Mouse (Mus musculus) heart, embryonic 12.5 days (tissue): ENCODE data around the gene Mfsd4b3. TPM values are rescaled to one million over a fixed set of nuclear protein-coding genes. Genes with fewer than 3 reads are reported as not detected.
A peak's percentile ranks its signal among the peaks of the same experiment; 100 is the strongest.
"Not testable (repeated sequence)": the region's sequence is repeated elsewhere in the genome, so short reads cannot be mapped to it uniquely, and the experiment has no call there.

Source experiments
- ATAC-seq: fragments of 200-750 bp; cut with Nextera tagmentation; 2 replicates; pipeline ENCODE4 v1.8.0; 2017; ENCODE audit warnings: moderate TSS enrichment, moderate library complexity; ENCODE audit not compliant: insufficient number of reproducible peaks, low FRiP score
- H3K27ac ChIP-seq: fragments of 300-500 bp; sonication (generic); 2 replicates; pipeline ENCODE4 v1.5.1; 2016; ENCODE audit warnings: mild to moderate bottlenecking, moderate library complexity; ENCODE audit not compliant: poor library complexity, severe bottlenecking
- H3K27me3 ChIP-seq: fragments of 300-500 bp; sonication (generic); replicated peaks from 2 replicates; pipeline ENCODE4 v1.6.1; 2016; ENCODE audit warnings: mild to moderate bottlenecking, moderate library complexity
- H3K36me3 ChIP-seq: fragments of 300-500 bp; sonication (generic); 2 replicates; pipeline ENCODE4 v1.6.1; 2016; ENCODE audit warnings: mild to moderate bottlenecking, moderate library complexity
- H3K4me1 ChIP-seq: fragments of 300-500 bp; sonication (generic); replicated peaks from 2 replicates; pipeline ENCODE4 v1.6.1; 2016; ENCODE audit warnings: mild to moderate bottlenecking
- H3K4me2 ChIP-seq: fragments of 300-500 bp; sonication (generic); 2 replicates; pipeline ENCODE4 v1.6.1; 2016; ENCODE audit warnings: mild to moderate bottlenecking, moderate library complexity
- H3K4me3 ChIP-seq: fragments of 300-500 bp; sonication (generic); 2 replicates; pipeline ENCODE4 v1.5.1; 2016; ENCODE audit warnings: mild to moderate bottlenecking
- H3K9ac ChIP-seq: fragments of 300-500 bp; sonication (generic); 2 replicates; pipeline ENCODE4 v1.6.1; 2016; ENCODE audit warnings: mild to moderate bottlenecking, moderate library complexity
- H3K9me3 ChIP-seq: fragments of 300-500 bp; sonication (generic); replicated peaks from 2 replicates; pipeline ENCODE4 v1.6.1; 2016; ENCODE audit warnings: mild to moderate bottlenecking, moderate library complexity
- WGBS: fragments of 180-500 bp; shearing (Covaris S2); methylation state at CpG from one replicate; pipeline ENCODE4 v1.1.7; 2016; 5-methylcytosine and 5-hydroxymethylcytosine counted together
- polyA plus RNA-seq: library from polyadenylated mRNA; unstranded; fragments of >200 nt; fragmentation: Nextera tagmentation; extraction: Ambion mirVana; gene quantifications from 2 replicates; pipeline ENCODE4 v1.2.1, GENCODE M21; 2016

Mfsd4b3 gene
- polyA plus RNA-seq = 0.55 and 0.74 TPM in 2 replicates

- peak within 1 kb of the TSS; percentile 82 for H3K4me2 ChIP-seq
- H3K27ac ChIP-seq = peak within 1 kb of the TSS; percentile 29; the same call in 1 of the 2 replicates
- ATAC-seq = peak; percentile 98
- WGBS = under 1% methylated on average over 38 of the region's 38 CpGs
- no peaks in the 10 kb centered on the region for H3K27me3 ChIP-seq
- peak within 1 kb of the TSS; percentile 67 for H3K9ac ChIP-seq
- H3K9me3 ChIP-seq = no peaks in the 10 kb centered on the region
- H3K4me3 ChIP-seq = peak within 1 kb of the TSS; percentile 61
- no peaks in the 10 kb centered on the region for H3K36me3 ChIP-seq
- peaks cover 11% of the 10 kb centered on the region; the same call in 1 of the 2 replicates for H3K4me1 ChIP-seq
These were observed at the start of gene Mfsd4b3 for GRCm38 (mm10) chr10:39959761-39960440. Gene Mfsd4b3, minus strand, starts transcription at chr10:39960153.

DNA sequence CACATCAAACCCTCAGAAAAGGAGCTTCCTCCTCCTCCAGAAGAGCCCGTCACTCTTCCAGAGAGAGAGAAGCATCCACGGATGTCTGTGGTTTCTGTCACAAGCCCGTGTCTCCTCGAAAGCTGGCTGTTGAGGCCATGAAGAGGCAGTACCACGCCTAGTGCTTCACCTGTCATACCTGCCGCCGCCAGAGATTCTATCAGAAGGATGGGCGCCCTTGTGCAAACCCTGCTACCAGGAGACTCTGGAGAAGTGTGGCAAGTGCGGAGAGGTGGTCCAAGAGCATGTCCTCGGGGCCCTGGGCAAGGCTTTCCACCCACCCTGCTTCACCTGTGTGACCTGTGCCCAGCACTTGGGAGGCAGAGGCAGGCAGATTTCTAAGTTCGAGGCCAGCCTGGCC is 49.6 kb upstream of the Mfsd4b3 start:
- no peak overlapping the region for H3K4me3 ChIP-seq
- H3K9me3 ChIP-seq = no peaks in the 10 kb centered on the region
- H3K36me3 ChIP-seq = no peaks in the 10 kb centered on the region
- H3K27me3 ChIP-seq = no peaks in the 10 kb centered on the region
- H3K27ac ChIP-seq = no peak overlapping the region
- no peak for ATAC-seq
- 0 out of 2 replicates have a peak, but pooled peaks cover 5% of the 10 kb centered on the region for H3K4me1 ChIP-seq
- H3K9ac ChIP-seq = no peak overlapping the region
- WGBS = 72% methylated on average over 11 of the region's 11 CpGs
- no peak overlapping the region for H3K4me2 ChIP-seq

DNA sequence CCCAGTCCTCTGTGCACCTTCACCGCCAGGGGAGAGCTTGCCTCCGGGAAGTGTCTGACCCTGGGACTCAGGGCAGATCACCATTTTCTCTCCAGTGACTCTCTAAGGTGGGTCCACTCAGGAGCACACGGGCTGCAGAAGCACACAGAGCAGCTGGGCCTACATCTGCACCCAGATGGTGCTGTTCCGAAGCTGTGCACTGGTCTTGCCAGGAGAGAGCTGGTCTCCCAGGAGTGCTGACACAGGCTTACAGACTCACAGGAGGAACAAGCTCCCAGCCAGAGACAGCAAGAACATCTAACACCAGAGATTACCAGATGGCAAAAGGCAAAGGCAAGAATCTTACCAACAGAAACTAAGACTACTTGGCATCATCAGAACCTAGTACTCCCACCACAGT is 48.9 kb upstream of the Mfsd4b3 start:
- not testable (repeated sequence) for H3K9ac ChIP-seq

DNA sequence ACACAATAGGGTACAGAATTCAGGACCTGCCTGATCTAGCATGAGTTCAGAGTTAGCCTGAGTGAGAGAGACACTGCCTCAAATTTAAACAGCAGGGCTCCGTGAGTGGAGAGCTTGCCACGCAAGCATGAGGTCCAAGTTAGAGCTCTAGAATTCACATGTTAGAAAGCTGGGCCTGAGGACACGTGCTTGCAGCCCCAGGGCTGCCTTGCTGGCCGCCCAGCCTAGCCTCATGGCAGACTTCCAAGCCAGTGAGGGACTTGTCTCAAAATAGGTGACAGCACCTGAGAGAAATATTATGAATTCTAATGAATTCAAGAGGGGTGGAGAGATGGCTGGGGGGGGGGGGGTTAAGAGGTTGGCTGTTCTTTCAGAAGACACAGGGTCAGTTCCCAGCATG is 48.0 kb upstream of the Mfsd4b3 start:
- Histone ChIP-seq H3K27me3 (no peaks in the 10 kb centered on the region), H3K4me2 (no peak overlapping the region), H3K36me3 (no peaks in the 10 kb centered on the region), H3K4me3 (no peak overlapping the region), H3K27ac (no peak overlapping the region), H3K9ac (no peak overlapping the region), H3K4me1 (0 out of 2 replicates have a peak, but pooled peaks cover 5% of the 10 kb centered on the region), H3K9me3 (no peaks in the 10 kb centered on the region)
- 83% methylated on average over 4 of the region's 4 CpGs for WGBS
- no peak for ATAC-seq

More for the DNA sequence above, 48.9 kb upstream of the Mfsd4b3 start:
- not testable (repeated sequence) for H3K4me2 ChIP-seq, H3K4me1 ChIP-seq, H3K27me3 ChIP-seq, H3K9me3 ChIP-seq, H3K36me3 ChIP-seq, H3K4me3 ChIP-seq, H3K27ac ChIP-seq, ATAC-seq
- WGBS = 59% methylated on average over 4 of the region's 4 CpGs

DNA sequence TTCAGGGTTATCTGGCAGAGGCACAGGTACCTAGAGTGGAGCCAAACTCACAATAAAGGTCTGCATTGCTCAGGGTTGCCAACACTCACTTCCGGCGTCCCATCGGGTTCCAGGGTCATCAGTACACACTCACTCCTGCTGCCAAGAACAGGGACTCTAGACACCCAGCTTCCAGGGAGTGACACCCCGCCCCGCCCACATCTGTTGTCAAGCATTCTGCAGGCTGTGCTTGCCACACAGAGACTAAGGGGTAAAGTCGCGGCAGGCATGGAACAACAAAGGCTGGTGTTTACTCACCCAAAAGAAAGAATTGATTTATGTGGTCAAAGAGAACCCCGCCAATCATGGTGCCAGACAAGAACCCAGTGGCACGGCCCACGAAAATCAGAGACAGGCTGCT is 47.0 kb upstream of the Mfsd4b3 start:
- Histone ChIP-seq H3K9ac (no peak overlapping the region), H3K36me3 (no peaks in the 10 kb centered on the region), H3K4me1 (0 out of 2 replicates have a peak, but pooled peaks cover 5% of the 10 kb centered on the region), H3K9me3 (no peaks in the 10 kb centered on the region), H3K27ac (no peak overlapping the region), H3K4me2 (no peak overlapping the region), H3K27me3 (no peaks in the 10 kb centered on the region), H3K4me3 (no peak overlapping the region)
- WGBS = 71% methylated on average over 10 of the region's 10 CpGs
- ATAC-seq = no peak

DNA sequence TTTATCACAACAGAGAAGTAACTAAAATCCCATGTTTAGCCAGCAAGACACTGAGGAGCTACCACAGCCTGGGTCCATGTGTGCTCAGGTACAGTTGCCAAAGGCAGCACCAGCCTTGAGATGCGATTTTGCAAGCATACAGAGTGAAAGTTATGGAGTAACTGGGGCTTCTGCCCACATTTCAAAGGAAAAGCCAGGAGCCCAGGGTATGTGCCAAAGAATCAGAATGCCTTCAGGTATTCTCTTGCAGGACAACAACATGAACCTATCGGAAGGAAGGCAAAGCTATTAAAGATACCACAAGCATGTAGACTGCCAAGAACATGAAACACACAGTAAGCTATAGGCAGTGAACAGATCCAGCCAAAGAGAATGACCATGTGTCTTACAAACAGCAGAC is 40.8 kb upstream of the Mfsd4b3 start:
- 84% methylated on average over 2 of the region's 2 CpGs for WGBS
- no peak overlapping the region for H3K27ac ChIP-seq

GRCm38 (mm10) chr10:39991155-39991554 is 31.2 kb upstream of the Mfsd4b3 start:
- Histone ChIP-seq H3K4me3 (no peak overlapping the region), H3K36me3 (no peaks in the 10 kb centered on the region), H3K9ac (no peak overlapping the region)

More for the DNA sequence above, 40.8 kb upstream of the Mfsd4b3 start:
- H3K4me3 ChIP-seq = no peak overlapping the region
- H3K36me3 ChIP-seq = no peaks in the 10 kb centered on the region
- no peak for ATAC-seq
- H3K9me3 ChIP-seq = no peaks in the 10 kb centered on the region
- no peaks in the 10 kb centered on the region for H3K27me3 ChIP-seq
- 0 out of 2 replicates have a peak, but pooled peaks cover 3% of the 10 kb centered on the region for H3K4me1 ChIP-seq
- H3K9ac ChIP-seq = no peak overlapping the region
- no peak overlapping the region for H3K4me2 ChIP-seq

GRCm38 (mm10) chr10:39986466-39986865 is 26.5 kb upstream of the Mfsd4b3 start, which contains the start of gene Mfsd4b5:
Gene Mfsd4b5, minus strand, starts transcription at chr10:39986646.
- Histone ChIP-seq H3K9me3 (no peaks in the 10 kb centered on the region), H3K36me3 (no peaks in the 10 kb centered on the region), H3K27me3 (no peaks in the 10 kb centered on the region), H3K4me3 (no peak within 1 kb of the TSS), H3K27ac (no peak within 1 kb of the TSS), H3K4me1 (no peaks in the 10 kb centered on the region), H3K9ac (no peak within 1 kb of the TSS), H3K4me2 (no peak within 1 kb of the TSS)
- ATAC-seq = no peak
- 84% methylated on average over 12 of the region's 12 CpGs for WGBS

More at GRCm38 (mm10) chr10:39991155-39991554, 31.2 kb upstream of the Mfsd4b3 start:
- H3K4me2 ChIP-seq = no peak overlapping the region
- peaks cover 11% of the 10 kb centered on the region; the same call in 1 of the 2 replicates for H3K9me3 ChIP-seq
- H3K4me1 ChIP-seq = no peaks in the 10 kb centered on the region
- no peaks in the 10 kb centered on the region for H3K27me3 ChIP-seq
- ATAC-seq = no peak
- WGBS = 37% methylated on average over 4 of the region's 4 CpGs
- H3K27ac ChIP-seq = no peak overlapping the region

DNA sequence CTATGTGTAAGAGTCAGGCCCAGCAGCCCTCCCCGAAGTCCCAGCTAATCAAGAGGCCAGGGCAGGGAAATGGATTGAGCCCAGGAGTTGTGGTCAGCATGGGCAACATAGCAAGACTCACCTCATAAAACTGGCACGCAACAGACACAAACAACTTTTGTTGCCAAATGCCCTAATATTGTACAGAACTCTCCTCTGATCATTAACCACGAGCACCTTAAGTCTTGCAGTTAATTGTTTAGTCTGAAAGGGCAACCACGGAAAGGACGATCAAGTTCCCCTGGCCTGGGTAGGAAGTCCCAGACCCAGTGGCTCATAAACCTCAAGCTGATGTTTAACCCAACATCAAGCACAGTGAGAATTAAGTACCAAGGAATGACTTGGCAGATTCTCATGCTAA is 22.7 kb upstream of the Mfsd4b3 start:
- Histone ChIP-seq H3K9ac (no peak overlapping the region), H3K27ac (no peak overlapping the region), H3K9me3 (peaks cover 10% of the 10 kb centered on the region), H3K4me2 (no peak overlapping the region), H3K27me3 (no peaks in the 10 kb centered on the region), H3K4me1 (no peaks in the 10 kb centered on the region), H3K4me3 (no peak overlapping the region), H3K36me3 (no peaks in the 10 kb centered on the region)
- WGBS = 68% methylated on average over 5 of the region's 5 CpGs
- no peak for ATAC-seq

DNA sequence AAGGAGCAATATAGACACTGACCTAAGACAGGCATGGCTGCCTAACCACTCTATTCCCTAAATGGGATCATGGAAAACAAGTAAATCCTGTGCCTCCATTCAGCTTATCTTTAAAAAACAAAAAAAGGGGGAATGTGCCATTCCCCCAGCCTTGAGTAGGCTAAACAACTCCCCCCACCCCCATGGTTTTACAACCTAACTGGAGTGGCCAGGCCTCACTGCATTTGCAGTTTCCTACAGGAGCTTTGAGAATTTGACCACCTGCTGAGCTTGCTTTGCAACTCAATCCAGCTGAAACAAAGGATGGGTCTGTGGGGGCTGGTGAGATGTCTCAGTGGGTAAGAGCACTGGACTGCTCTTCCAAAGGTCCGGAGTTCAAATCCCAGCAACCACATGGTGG is 18.3 kb upstream of the Mfsd4b3 start:
- Histone ChIP-seq H3K4me1 (no peaks in the 10 kb centered on the region), H3K36me3 (no peaks in the 10 kb centered on the region), H3K4me3 (no peak overlapping the region), H3K9me3 (peaks cover 16% of the 10 kb centered on the region), H3K27ac (no peak overlapping the region), H3K27me3 (no peaks in the 10 kb centered on the region), H3K9ac (no peak overlapping the region), H3K4me2 (no peak overlapping the region)
- no peak for ATAC-seq
- 88% methylated on average over 1 of the region's 1 CpGs for WGBS

DNA sequence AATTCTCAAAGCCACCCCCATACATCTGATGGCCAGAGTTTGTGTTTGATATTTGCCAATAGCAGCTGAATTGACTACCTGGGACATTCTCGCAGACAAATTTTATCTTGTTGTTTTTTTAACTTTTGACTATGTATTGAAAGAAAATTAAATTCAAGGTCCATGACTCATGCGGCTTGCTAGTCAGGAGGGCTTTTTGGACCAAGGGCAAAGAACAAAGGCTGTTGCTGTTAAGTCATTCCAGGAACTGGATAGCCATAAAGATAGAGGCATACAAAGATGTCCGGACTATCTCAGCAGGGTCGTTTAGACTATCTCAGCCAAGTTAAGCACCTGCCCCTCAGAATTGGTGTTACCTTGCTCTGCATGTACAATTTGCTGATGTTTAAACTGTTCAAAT is 17.4 kb upstream of the Mfsd4b3 start:
- no peak overlapping the region for H3K4me3 ChIP-seq
- H3K4me1 ChIP-seq = no peaks in the 10 kb centered on the region
- H3K9me3 ChIP-seq = peaks cover 16% of the 10 kb centered on the region
- no peaks in the 10 kb centered on the region for H3K27me3 ChIP-seq
- H3K36me3 ChIP-seq = no peaks in the 10 kb centered on the region
- no peak overlapping the region for H3K4me2 ChIP-seq
- H3K27ac ChIP-seq = no peak overlapping the region
- no peak for ATAC-seq
- WGBS = 86% methylated on average over 4 of the region's 4 CpGs
- no peak overlapping the region for H3K9ac ChIP-seq
